Mouse (Mus musculus): ENCODE results near the gene Arfgap1.

Arfgap1 gene

GRCm38 (mm10) chr2:180967010-180967763, at the start of gene Arfgap1:
Gene Arfgap1, plus strand, starts transcription at chr2:180967225.
- DNase-seq = peak; percentile 89

DNA sequence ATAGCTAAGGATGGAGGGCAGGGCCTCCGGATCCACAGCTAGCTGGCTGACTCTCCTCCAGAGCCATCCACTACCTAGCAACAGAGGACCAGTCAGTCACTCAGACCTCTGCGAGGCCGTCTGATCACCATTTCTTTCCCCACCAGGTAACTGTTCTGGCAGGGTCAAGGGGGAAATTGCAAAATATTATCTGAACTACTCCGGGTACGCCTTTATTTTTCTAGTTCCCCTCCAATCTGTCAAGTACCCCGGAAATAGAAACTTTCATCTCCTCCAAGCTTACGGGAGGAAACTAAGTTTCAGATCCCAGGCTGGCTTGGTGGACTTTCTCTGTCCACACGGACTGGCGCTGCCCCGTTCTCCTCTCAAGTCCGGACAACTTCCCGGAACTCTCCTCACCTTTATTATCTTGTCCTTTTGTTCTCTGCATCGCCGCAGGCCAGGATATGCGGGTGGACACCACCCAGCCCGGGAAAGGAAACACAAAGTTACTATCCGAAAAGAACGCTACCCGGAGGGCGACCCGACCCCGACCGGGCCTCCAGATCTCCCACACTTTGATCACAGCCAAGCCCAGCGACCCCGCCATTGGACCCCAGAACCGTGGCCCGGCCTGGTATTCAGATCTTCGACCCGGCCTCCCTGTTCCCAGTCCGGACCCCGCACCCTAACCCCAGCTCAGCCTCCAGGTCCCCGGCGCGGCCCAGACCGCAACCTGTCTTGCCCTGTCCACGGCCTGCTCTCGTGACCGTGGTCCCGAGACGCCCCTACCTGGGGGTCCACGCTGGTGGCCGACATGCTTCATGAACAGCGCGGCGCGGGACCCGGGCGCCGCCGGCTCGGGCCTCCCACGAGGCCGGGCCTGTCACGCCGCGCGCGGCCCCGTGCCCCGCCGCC, 46.9 kb upstream of the Arfgap1 start:
- DNase-seq = no peak

DNA sequence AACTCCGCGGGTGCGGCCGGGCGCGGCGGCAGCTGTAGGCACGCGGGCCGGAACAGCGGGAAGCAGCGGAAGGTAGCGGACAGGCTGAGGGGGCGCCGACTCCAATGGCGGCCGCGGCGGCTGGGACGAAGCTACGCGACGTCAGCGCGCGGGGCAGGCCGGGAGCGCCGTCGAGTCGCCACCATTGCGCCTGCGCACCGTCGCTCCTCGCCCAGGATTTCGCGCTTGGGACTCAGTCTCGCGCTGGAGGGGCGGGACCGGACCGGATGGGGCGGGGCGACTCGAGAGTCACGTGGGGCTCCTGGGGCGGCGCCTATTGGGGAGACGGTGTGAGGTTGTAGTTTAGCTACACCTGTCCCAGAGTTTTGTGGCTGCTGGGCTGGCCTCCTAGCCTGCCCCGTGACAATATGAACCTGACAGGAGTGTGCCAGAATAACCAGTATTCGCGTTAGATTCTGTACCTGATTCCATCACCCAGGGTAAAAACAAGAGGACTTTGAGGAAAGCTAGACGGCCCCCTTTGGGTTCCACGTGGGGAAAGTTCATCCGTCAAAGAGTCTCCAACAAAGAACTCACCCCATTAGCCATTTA, 46.1 kb upstream of the Arfgap1 start, which contains the start of gene Ythdf1:
TSS of gene Ythdf1 (minus strand) at position 140 of the 591 bp plus-strand sequence.
- peak; percentile 100 for DNase-seq

DNA sequence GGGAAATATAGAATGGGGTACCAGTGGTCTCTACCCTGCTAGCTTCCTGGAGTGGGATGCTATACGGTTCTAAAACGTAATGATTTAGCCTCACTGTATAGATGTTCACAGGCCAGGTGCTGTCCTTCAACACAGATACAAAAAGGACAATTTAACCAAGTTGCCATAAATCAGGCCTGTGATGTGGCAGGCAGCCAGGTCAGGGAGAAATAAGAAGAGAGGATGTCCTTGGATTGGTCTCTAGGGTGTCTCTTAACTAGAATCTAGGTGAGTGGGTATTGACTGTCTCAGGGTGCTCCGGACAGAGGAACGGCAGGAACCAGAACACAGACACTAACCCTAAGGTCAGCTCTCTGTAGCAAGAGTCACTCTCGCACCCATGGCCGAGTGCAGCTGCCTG, 44.3 kb upstream of the Arfgap1 start:
- DNase-seq = no peak

DNA sequence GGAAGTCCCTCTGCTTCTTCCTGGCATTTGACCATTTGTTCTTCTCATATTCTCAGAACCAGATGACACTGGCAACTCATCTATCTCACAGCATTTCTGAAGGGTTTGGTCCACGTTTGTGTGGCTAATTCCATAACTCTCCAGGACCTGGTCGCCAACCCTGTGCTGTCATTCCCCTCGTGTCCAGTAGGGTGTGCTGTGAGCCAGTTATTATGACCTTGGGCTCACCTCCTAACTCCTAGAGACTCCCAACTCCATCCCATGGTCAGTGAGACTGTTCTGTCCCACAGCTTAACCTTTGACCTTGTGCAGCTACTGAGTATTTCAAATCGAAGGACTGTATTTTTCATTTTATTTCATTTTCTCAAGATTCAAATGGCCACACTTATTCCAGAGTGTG, 41.8 kb upstream of the Arfgap1 start:
- DNase-seq = peak; percentile 72

DNA sequence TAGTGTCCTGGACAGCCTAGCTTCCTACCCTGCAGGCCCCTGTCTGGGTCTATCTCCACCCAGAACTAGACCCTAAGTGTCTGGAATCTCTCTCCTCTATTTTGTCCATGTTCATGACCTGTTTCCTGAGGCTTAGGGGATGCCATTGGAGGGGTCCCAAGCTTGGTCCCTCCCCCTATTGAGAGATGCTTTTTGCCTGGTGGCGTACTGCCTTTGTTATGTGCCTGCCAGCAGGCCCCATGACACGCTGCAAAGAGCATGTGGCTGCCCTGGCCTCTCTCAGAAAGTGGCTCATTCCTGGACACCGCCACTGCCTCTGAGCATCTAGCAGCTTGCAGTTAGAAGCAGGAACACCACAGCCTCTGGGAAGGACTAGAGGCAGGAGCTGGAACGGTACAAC, 38.3 kb upstream of the Arfgap1 start, which contains the start of gene Birc7:
TSS of gene Birc7 (plus strand) at position 301 of the 400 bp plus-strand sequence.
- DNase-seq = no peak

DNA sequence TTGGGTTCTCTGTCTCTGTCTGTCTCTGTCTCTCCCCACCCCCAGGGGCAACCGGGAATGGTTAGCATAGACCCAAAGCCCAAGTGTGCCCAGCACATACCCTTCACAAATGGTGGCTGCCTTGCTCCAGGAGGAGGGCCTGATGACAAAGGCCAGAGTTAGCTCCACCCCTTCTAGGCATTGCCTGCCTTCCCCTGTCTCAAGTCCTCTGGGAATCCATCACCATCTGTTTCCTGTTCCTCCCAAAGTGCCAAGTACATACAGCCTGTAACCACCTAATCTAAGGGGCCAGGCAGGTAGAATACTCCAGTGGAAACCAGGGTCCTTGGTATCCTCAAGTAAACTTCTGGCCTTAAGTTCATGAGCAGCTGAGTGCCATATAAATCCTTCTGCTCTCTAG, 34.6 kb upstream of the Arfgap1 start:
- DNase-seq = no peak

DNA sequence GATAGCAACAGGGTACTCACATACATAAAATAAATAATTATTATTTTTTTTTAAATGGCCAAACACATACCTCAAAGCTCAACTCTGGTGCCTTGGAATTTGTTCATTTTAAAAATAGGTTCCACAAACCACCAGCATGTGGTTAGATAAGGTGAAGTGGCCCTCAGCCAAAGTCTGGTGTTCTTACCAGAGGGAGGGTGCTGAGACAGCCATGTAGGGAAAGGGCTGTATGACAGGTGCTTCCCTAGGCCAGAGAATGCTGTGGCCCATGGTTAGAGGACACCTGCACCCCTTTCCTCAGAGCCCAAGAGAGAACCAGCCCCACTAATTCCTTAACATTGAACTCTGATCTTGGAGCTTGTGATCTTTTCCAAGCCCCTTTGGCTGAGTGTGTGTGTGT, 26.8 kb upstream of the Arfgap1 start:
- DNase-seq = no peak

DNA sequence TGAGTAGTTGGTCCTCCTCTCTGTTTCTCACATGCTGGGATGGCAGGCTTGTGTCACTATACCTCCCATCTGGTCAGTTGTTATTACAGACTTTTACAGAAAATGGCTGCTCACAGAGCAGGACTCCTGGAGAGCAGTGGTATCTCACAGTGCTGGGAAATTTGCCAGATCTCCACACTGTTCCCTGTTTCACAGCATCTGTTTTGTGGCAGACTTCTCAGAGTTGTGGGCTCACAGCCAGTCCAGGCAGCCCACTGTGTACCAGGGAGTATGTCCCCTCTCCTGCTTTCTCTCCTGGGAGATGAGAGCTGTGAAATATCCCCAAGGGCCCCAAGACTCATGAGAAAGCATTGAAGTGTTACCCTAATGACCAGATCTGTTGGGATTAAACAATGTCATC, 25.2 kb upstream of the Arfgap1 start:
- DNase-seq = no peak

- no peak for DNase-seq
Observed at GRCm38 (mm10) chr2:180949947-180950346, 17.1 kb upstream of the Arfgap1 start.

GRCm38 (mm10) chr2:180952731-180953171, 14.3 kb upstream of the Arfgap1 start:
- no peak for DNase-seq

GRCm38 (mm10) chr2:180953638-180954037, 13.4 kb upstream of the Arfgap1 start:
- no peak for DNase-seq

DNA sequence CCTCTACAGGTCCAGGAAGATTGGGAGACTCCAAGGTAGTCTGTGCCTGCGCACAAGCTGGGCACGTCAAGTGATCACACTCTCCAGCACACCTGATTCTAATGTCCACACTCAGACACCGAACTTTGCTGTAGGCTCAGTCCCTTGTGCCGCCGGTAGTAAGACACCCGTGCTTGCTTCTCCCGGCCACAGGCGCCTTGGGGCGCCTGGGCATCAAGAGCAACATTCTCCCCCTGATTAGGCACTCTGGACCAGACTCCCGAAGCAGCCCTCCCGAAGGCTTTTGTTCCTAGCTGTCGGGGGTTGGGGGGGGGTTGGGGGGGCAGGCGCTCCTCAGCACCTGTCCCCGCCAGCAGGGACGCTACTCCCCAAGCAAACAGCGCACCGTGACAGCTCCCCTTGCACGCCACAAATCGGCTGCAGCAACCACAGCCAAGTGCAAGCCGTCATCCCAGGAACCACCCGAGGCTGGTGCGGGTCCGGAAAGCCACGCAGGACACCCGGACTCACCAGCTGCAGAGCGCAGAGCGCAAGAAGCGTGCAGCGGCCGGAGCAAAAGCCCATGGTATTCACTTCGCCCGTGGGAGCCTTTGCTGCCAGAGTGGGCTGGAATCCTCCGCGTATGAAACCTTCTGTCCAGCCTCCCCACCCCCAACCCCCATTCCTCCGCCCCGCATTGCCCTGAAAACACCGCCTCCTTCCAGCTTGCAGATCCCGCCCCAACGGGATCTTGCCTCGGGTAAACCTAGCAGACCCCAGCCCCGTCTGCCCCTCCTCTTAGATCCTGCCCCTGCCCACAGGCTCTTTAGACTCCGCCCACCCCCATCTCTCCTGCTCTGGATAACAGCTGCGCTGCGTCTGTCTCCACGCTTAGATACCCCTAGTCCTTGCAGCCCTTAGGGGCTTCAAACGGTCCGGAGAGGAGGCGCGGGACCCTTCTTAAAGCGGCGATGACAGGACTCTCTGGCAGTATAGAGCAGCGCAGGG, 12.7 kb upstream of the Arfgap1 start, which contains the start of gene Nkain4:
TSS of gene Nkain4 (minus strand) at position 639 of the 987 bp plus-strand sequence.
- DNase-seq = peak; percentile 29

DNA sequence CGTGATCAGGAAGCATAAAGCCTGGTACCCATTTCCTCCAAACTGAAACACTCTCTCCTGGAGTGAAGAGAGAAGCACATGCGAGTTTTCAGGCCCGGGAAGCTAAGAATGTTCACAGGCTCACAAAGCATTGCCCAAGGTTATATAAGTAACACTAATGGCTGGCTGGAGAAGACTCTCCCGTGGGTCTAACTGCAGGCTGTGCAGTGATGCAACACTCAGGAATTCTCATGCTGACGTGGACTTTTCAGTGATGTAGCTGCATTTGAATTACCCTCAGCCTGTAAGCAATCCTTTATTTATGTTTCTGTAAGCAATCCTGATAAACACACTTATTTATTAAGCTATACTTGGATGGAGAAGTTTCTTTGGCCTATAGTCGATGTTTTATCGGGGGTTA, 7.4 kb upstream of the Arfgap1 start:
- no peak for DNase-seq

GRCm38 (mm10) chr2:180960187-180960586, 6.8 kb upstream of the Arfgap1 start:
- no peak for DNase-seq

GRCm38 (mm10) chr2:180962616-180963308, 4.3 kb upstream of the Arfgap1 start:
- DNase-seq = no peak

- peak; percentile 80 for DNase-seq
Observed at GRCm38 (mm10) chr2:180963956-180964355, 3.1 kb upstream of the Arfgap1 start.

DNA sequence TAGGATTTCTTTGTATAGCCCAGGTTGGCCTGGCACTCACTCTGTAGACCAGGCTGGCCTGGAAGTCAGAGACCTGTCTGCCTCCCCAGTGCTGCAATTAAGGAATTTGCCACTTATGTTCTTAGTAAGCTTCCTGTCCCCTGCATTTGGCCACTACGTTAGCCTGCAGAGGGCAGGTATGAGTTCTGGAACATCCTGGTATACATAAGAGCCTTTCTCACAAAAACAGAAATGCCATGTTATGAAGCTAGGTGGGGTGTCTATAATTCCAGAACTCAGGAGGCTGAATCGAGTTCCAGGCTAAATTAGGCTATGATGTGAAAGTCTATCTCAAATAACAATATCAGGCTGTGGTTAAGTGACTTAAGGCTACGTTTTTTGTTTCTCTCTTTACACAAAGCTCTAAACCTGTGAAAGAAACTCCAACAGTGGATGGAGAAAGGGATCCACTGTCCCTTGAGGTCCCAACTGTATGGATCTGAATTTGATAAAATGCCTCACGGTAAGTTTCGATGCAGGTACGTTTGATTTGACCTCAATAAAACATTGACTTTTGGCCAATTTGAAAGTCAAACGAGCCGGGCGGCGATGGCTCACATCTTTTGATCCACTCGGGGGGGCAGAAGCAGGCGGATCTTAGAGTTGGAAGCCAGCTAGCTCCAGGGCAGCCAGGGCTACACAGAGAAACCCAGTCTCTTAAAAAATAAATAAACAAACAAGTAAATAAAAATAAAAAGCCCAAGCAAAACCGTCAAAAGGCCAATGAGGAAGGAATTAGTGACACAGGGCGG, 738 bp upstream of the Arfgap1 start:
- peak; percentile 28 for DNase-seq

GRCm38 (mm10) chr2:180981133-180981532, 14.1 kb downstream of the Arfgap1 start:
- DNase-seq = no peak

GRCm38 (mm10) chr2:180985635-180986034, 18.6 kb downstream of the Arfgap1 start:
- no peak for DNase-seq
